Mouse (Mus musculus): ENCODE data around the gene Hrh1.
"Not testable (repeated sequence)": the region's sequence is repeated elsewhere in the genome, so short reads cannot be mapped to it uniquely, and the experiment has no call there.

The Hrh1 gene

DNA sequence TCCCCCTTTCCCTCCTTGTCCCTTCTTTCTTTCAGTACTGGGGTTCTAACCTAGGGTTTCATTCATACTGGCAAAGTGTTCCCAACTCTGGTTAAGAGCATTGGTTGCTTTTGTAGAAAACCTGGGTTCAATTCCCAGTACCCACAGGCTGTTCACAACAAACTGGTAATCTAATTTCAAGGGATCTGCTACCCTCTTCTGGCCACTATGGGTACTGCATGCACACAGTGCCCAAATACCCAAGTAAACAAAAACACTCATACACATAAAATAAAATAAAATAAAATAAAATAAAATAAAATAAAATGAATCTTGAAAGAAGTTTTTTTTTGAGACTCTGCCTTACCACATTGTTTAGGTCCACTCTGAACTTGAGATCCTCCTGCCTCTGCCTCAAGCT, 63.8 kb downstream of the Hrh1 start:
- DNase-seq (ENCODE audit: low spot score), result no peak

DNA sequence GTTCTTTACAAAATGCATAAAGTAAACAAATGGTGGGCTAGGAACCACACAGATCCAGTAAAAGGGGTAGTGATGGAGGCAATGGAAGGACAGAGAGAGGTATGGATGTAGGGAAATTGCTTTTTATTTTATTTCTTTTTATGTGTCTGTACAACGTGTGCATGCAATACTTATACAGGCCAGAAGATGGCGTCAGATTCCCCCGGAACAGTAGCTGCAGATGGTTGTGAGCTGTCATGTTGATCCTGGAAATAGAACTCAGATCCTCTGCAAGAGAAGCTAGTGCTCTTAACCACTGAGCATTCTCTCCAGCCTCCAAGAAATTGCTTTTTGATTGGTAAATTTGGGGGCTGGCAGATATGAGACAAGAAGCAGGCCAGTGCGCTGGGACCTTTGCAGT, 65.0 kb downstream of the Hrh1 start:
- no peak for DNase-seq (ENCODE audit: low spot score)

DNA sequence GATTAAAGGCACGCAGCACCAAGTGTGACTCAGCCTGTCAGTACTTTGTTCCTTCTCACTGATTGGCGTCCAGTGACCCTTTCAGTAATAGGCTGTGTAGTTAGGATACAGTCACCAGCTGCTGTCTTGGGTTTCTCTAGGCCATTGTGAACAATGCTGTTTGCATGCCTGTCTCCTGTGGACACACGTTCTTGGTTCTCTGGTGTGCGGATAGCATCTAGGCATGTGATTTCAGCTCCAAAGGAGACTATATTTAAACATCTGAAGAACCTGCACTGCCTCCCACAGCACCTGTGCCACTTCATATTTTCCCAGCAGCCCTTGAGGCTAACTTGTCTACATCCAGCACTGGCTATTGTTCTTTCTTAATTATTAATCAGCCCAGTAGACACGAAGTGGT, 75.8 kb downstream of the Hrh1 start:
- DNase-seq (ENCODE audit: low spot score), result no peak

DNA sequence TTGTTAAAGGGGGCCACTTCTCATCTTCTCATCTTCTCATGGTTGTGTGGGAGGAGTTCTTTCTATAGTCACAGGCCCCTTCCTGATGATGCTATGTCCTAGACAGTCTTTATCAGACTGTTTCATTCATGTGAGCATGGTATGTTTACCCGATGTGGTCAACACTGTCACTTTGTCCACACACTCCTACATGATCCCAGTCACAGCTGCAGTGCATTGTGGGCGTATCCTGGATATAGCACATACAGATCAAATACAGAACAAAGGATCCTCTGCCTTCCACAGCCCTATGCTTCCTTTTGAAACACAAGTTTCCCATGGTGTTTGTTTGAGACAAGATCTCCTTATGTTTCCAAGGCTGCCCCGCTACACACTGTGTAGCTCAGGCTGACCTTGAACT, 76.3 kb downstream of the Hrh1 start:
- DNase-seq (ENCODE audit: low spot score), result no peak

DNA sequence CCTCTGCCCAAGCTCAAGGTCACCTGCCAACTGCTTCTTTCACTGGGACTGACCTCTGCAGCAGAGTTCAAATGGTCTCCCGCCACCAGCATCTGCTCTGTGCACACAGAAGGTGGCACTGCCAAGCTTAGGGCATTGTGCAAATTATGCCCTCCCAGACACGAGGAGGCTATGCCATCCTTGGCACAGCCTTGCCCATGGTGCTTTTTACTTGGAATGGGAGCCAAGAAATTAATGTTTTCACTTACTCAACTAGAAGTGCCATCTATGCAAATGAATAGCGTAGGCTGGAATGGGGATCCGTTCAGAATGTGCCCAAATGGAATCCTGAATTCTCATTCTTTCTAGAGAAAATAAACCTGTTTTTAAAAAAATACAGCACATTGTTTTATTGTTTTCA, 77.2 kb downstream of the Hrh1 start:
- DNase-seq (ENCODE audit: low spot score), result no peak

DNA sequence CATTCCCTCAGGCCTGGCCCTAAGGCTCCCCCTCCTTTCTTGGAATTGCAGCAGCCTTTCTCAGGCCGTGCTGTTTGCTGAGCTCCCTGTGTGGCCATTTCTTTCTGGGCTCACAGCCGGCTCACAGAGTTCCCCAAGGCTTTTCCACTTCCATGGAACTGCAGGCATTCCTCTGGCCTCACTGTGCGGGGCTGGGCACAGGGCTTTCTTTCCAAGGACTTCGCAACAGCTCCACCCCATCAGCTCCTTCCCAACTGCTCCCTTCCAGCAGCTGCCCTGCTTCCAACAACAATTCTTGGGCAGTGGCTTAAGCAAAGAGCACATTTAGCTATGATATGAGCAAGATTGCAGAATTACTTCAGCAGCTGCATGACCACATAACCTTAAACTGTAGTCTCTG, 81.0 kb downstream of the Hrh1 start:
- DNase-seq (ENCODE audit: low spot score), result no peak

DNA sequence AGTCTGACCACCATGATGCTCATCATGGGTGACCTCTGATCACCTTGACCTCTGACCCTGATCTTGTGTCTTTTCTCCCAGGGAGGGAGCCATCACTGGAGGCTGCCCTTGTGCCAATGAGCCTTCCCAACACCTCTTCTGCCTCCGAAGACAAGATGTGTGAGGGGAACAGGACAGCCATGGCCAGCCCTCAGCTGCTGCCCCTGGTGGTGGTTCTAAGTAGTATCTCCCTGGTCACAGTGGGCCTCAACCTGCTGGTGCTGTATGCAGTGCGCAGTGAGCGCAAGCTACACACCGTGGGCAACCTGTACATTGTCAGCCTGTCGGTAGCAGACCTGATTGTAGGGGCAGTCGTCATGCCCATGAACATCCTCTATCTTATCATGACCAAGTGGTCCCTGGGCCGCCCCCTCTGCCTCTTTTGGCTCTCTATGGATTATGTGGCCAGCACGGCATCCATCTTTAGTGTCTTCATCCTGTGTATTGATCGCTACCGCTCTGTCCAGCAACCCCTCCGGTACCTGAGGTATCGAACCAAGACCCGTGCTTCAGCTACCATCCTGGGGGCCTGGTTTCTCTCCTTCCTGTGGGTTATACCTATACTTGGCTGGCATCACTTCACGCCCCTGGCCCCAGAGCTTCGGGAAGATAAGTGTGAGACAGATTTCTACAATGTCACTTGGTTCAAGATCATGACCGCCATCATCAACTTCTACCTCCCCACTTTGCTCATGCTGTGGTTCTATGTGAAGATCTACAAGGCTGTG, 82.1 kb downstream of the Hrh1 start:
- DNase-seq (ENCODE audit: low spot score), result no peak

DNA sequence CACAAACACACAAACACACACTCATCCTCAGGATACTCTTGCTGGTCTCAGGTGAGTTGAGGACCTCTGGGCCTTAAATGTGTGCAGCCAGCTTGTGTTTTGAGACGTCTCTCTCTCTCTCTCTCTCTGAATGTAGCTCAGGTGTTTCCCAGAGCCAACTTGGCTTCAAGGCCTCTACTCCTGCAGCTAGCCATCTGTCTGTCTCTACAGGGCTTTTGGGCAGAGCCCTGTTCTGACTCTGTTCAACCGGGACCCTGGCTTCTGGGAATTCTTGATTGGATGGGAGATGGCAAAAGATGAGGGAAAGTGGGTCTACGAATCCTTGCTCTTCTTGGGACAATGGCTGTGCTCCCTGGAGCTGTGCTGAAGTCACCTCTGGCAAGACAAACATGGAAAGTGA, 91.6 kb downstream of the Hrh1 start:
- DNase-seq (ENCODE audit: low spot score), result no peak

DNA sequence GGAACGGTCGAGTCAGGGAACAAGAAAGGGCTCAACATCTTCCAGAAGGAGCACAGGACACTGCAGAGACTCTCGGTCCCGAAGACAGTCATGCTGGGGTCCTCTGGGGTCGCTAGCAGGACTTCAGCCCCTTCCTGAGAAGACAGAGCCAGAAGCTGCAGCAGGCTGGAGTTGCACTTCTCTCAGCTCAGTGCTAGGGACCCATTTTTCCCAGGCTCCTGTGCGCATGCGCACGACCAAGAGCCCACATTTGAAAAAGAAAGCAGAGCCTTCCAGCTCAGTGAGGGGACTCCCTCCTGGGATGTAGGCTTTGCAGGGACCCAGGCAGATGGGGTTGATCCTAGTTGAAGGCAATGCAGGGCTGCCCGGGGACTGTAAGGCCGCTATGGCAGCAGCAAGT, 94.9 kb downstream of the Hrh1 start:
- DNase-seq (ENCODE audit: low spot score), result not testable (repeated sequence)

DNA sequence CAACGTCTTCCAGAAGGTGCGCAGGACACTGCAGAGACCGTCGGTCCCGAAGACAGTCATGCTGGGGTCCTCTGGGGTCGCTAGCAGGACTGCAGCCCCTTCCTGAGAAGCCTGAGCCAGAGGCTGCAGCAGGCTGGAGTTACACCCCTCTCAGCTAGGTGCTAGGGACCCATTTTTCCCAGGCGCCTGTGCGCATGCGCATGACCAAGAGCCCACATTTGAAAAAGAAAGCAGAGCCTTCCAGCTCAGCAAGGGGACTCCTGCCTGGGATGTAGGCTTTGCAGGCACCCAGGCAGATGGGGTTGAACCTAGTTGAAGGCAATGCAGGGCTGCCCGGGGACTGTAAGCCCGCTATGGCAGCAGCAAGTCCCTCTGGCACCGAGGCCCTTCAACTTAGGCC, 97.3 kb downstream of the Hrh1 start:
- not testable (repeated sequence) for DNase-seq (ENCODE audit: low spot score)

DNA sequence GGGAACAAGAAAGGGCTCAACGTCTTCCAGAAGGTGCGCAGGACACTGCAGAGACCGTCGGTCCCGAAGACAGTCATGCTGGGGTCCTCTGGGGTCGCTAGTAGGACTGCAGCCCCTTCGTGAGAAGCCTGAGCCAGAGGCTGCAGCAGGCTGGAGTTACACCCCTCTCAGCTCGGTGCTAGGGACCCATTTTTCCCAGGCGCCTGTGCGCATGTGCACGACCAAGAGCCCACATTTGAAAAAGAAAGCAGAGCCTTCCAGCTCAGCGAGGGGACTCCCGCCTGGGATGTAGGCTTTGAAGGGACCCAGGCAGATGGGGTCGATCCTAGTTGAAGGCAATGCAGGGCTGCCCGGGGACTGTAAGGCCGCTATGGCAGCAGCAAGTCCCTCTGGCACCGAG, 116.3 kb downstream of the Hrh1 start:
- not testable (repeated sequence) for DNase-seq (ENCODE audit: low spot score)

DNA sequence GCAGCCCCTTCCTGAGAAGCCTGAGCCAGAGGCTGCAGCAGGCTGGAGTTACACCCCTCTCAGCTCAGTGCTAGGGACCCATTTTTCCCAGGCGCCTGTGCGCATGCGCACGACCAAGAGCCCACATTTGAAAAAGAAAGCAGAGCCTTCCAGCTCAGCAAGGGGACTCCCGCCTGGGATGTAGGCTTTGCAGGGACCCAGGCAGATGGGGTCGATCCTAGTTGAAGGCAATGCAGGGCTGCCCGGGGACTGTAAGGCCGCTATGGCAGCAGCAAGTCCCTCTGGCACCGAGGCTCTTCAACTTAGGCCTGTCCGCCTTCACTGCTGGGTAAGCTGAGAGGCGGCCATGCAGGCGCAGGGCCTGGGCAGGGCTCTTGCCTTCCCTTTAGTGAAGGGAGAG, 131.0 kb downstream of the Hrh1 start:
- peak; percentile 3 for DNase-seq (ENCODE audit: low spot score)

Measured in layer of hippocampus, adult 9-10 months (tissue).